In genomic region chr2:31469931-31470682, GRCm38 (mm10) we compare ENCODE assay signal across 8 mouse cellular contexts. TPM values are rescaled to one million over a fixed set of nuclear protein-coding genes. Genes with fewer than 3 reads are reported as not detected.
DNase-seq lines count a peak whose midpoint lies in the region; ATAC-seq and TF ChIP-seq lines count a peak whose summit lies in the region.

Gene Ass1, plus strand, starts transcription at chr2:31470207.

- no peaks in the 10 kb centered on the region for H3K36me3 ChIP-seq in forebrain, embryonic 10.5 days (replicated peaks)
- H3K36me3 ChIP-seq in heart, embryonic 15.5 days, result no peaks in the 10 kb centered on the region
- no peaks in the 10 kb centered on the region for H3K36me3 ChIP-seq in liver, embryonic 14.5 days (replicated peaks; ENCODE audit: control insufficient read depth, insufficient read depth, low read depth)

- WGBS in forebrain, embryonic 10.5 days, result 1% methylated on average over 48 of the region's 49 CpGs
- 2% methylated on average over 33 of the region's 49 CpGs for WGBS in heart, embryonic 15.5 days
- WGBS in liver, embryonic 14.5 days (ENCODE audit: insufficient replicate concordance), result under 1% methylated on average over 49 of the region's 49 CpGs

- peak; percentile 82 for ATAC-seq in heart, embryonic 15.5 days (replicated peaks; ENCODE audit: insufficient number of reproducible peaks, insufficient read depth, low FRiP score, low read depth)
- peak; percentile 84 for ATAC-seq in liver, embryonic 14.5 days (ENCODE audit: insufficient read depth)

- H3K27ac ChIP-seq in forebrain, embryonic 10.5 days, result no peak within 1 kb of the TSS; the same call in 1 of the 2 replicates
- no peak within 1 kb of the TSS; the same call in 1 of the 2 replicates for H3K27ac ChIP-seq in heart, embryonic 15.5 days
- H3K27ac ChIP-seq in liver, embryonic 14.5 days, result no peak within 1 kb of the TSS

- peak within 1 kb of the TSS; percentile 46 for H3K9ac ChIP-seq in heart, embryonic 15.5 days
- H3K9ac ChIP-seq in liver, embryonic 14.5 days (replicated peaks), result peak within 1 kb of the TSS; percentile 25

- peak; percentile 44 for TF ChIP-seq CTCF in liver, embryonic 14.5 days (IDR thresholded peaks at IDR 0.05; ENCODE audit: low read depth)

- H3K27me3 ChIP-seq in forebrain, embryonic 10.5 days (ENCODE audit: poor library complexity, severe bottlenecking), result peaks cover 66% of the 10 kb centered on the region
- peaks cover 41% of the 10 kb centered on the region for H3K27me3 ChIP-seq in heart, embryonic 15.5 days
- no peaks in the 10 kb centered on the region; the same call in 1 of the 2 replicates for H3K27me3 ChIP-seq in liver, embryonic 14.5 days (ENCODE audit: control insufficient read depth, insufficient read depth, low read length)

- peak; percentile 96 for DNase-seq in CD4-positive, CD25-positive, alpha-beta regulatory T cell, adult 2 months (ENCODE audit: low read depth, low spot score)
- DNase-seq in brain, adult 2 months (ENCODE audit: low read depth, low spot score), result peak; percentile 85
- DNase-seq in forebrain, embryonic 10.5 days (ENCODE audit: extremely low spot score, low spot score), result peak; percentile 44
- DNase-seq in kidney, postnatal 14 days, result peak; percentile 92
- peak; percentile 56 to 61 (median 58) for DNase-seq in liver, embryonic 14.5 days (ENCODE audit: low read depth in 3 of 3, low spot score in 3 of 3)
- DNase-seq in natural killer cell, adult 2 months (ENCODE audit: low spot score in 2 of 2), result peak; percentile 40 to 82
- peak; percentile 36 for DNase-seq in telencephalon, adult 2 months (ENCODE audit: low read depth, low spot score)

- no peaks in the 10 kb centered on the region; the same call in 1 of the 2 replicates for H3K9me3 ChIP-seq in forebrain, embryonic 10.5 days
- H3K9me3 ChIP-seq in heart, embryonic 15.5 days (replicated peaks), result no peaks in the 10 kb centered on the region
- H3K9me3 ChIP-seq in liver, embryonic 14.5 days (ENCODE audit: control insufficient read depth, low read length), result no peaks in the 10 kb centered on the region

- H3K4me1 ChIP-seq in forebrain, embryonic 10.5 days, result peaks cover 28% of the 10 kb centered on the region
- H3K4me1 ChIP-seq in heart, embryonic 15.5 days (replicated peaks), result peaks cover 18% of the 10 kb centered on the region
- H3K4me1 ChIP-seq in liver, embryonic 14.5 days (replicated peaks; ENCODE audit: control insufficient read depth in 2 of 2, insufficient read depth in 2 of 2, low read length in 1 of 2), result peaks cover 0 to under 1% of the 10 kb centered on the region in 2 experiments; a peak in 2 of 4 replicates

- no peak for TF ChIP-seq EP300 in liver, embryonic 14.5 days (IDR thresholded peaks at IDR 0.05; ENCODE audit: low read depth)

- H3K4me3 ChIP-seq in forebrain, embryonic 10.5 days, result peak within 1 kb of the TSS; percentile 54
- peak within 1 kb of the TSS; percentile 54 for H3K4me3 ChIP-seq in heart, embryonic 15.5 days
- peak within 1 kb of the TSS; percentile 44 to 65 for H3K4me3 ChIP-seq in liver, embryonic 14.5 days (ENCODE audit: insufficient read depth in 1 of 2, low read depth in 2 of 2, low read length in 2 of 2)

- peak within 1 kb of the TSS; percentile 95 for H3K4me2 ChIP-seq in heart, embryonic 15.5 days
- peak within 1 kb of the TSS; percentile 68 for H3K4me2 ChIP-seq in liver, embryonic 14.5 days (ENCODE audit: low read depth)

RNA-seq across cellular contexts. Expression of gene Ass1, which starts in this region (rescaled TPM):
- polyA plus RNA-seq in forebrain, embryonic 10.5 days (2016; fragmentation: Nextera tagmentation; extraction: Ambion mirVana), result 7.3 and 7.6 TPM in 2 replicates
- 7.7 and 15.5 TPM in 2 replicates for polyA plus RNA-seq in heart, embryonic 15.5 days (2015; fragmentation: Nextera tagmentation; extraction: Ambion mirVana)
- 53.3 and 64.7 TPM in 2 replicates for polyA plus RNA-seq in liver, embryonic 14.5 days (2012; rRNA removed)
- 86.7 and 97.2 TPM in 2 replicates for polyA plus RNA-seq in liver, embryonic 14.5 days (2014; fragmentation: Nextera tagmentation; extraction: Ambion mirVana)

Comparison
In these comparisons a context has a peak if more than half of its experiments do, and no peak if none do; other contexts are left out.
1. DNase-seq: peak in every context shown above with its lines; median percentile 96 in CD4-positive, CD25-positive, alpha-beta regulatory T cell, adult 2 months; 92 in kidney, postnatal 14 days; 85 in brain, adult 2 months; 61 in natural killer cell, adult 2 months; 58 in liver, embryonic 14.5 days; 44 in forebrain, embryonic 10.5 days; 36 in telencephalon, adult 2 months.